Mouse (Mus musculus) embryo, embryonic 11 days (tissue): ENCODE measurements at regions not wholly inside any gene's neighbourhood (a gene's known extent, or its start where the extent isn't known, plus 50 kb on each side); places are given as distances from the start of the nearest gene placed in this dataset.

Source experiments
- DNase-seq: peaks from one replicate; pipeline ENCODE4 v3.0.0-alpha.2; 2015

- DNase-seq: no peak
Measured at GRCm38 (mm10) chr3:128723100-128723499, 476.6 kb upstream of the Pitx2 start.

DNA sequence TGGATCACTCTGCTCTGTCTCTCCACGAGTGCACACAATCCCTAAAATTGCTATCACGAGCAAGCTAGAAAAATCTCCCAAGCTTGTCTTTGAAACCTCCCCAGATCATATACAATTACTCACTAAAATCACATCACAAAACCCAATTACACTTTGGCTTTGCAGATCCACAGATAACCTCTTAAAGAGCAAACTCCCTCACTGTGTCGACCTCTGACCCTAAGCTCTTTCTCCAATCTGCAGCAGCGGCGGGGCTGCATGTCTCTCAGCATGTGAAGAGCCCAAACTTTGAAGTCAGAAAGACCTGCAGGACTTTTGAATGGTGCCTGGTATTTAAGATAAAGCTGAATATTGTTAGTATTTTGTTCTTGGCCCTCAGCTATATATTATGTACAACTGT lies 479.4 kb upstream of the Pitx2 start:
- DNase-seq: peak; percentile 54

DNA sequence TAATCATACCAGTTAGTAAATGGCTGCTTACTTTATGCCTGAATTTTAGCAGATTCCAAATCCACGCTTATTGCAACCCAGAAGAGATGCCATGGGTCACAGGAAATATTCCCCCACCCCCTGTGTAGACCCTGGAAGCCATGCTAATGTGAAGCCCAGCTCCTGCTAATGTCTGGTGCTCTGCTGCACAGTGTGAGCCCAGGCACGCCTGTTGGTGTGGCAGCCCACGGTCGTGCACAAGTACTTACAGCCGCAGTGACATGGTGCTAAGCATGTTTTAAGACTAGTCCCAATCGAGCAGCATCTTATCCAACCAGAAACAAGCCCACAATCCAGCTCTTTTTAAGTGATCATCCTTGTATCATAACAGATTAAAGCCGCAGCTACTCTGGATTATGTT lies 480.5 kb upstream of the Pitx2 start:
- no peak for DNase-seq

DNA sequence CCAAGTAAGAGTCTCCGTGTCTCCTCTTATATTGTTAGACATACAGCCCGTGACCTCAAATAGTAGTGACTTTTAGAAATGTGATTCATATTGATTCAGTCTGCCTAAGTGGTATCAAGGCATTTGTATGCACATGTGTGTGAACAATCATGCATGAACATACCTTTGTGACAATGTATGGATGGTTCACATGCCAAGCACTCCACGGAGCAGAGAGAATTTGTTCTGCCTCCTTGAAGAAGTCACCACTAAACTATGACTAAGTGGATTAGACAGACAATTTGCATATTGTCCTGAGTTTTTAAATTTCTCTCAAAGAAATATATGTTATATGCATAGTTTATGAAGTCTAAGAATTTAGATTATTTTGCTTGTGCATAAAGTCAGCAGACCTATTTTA lies 492.4 kb upstream of the Pitx2 start:
- no peak for DNase-seq

DNA sequence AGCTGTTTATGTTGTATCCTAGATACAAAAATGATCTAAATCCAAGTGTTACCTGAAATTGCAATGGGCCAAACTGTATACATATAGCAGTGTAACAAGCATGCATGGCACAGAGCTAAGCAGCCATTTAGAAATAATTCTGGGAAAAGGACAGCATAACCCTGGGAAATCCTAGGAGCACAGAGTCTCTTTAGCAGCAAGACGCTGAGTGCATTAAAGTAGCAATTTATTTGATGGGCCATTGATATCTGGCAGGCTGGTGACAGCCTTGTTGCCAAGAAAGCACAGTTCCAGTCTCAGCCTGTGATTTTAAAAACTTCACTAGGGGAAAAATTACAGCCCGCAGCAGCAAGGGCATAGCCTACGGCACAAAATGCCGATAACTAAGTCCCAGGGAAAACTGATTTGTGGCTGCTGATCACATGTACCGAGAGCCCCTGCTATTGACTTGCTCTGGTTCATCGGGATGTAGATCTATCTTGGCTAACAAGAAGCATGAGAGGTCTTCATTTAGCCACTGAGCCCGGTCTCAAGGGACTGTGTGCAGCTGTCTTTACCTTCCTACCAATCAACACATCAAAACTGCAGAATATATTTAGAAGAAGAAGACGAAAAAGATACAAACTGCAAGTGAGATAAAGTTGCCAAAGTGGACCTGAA lies 531.1 kb upstream of the Pitx2 start:
- no peak for DNase-seq

DNA sequence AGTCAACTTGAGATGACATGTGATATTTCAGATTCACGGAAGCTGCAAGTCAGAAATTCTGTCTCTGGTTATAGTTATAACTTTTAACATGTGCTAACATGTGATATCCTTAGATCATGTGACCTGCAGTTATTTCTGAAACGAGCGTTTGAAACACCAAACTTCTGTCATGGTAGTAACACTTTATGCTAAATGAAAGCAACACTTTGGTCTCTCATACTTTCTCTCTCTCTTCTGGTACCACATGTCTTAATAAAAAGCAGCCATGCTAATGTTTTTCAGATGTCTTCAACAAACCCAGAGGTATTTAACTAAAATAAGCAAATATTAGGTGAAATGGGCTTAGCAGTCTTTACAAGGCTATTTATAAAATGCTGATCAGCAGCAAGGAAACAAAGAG lies 534.5 kb upstream of the Pitx2 start:
- DNase-seq: no peak

GRCm38 (mm10) chr3:128636960-128637755 lies 562.5 kb upstream of the Pitx2 start:
- DNase-seq: no peak

- no peak for DNase-seq
Measured at GRCm38 (mm10) chr3:128627696-128628095, 572.0 kb upstream of the Pitx2 start.

DNA sequence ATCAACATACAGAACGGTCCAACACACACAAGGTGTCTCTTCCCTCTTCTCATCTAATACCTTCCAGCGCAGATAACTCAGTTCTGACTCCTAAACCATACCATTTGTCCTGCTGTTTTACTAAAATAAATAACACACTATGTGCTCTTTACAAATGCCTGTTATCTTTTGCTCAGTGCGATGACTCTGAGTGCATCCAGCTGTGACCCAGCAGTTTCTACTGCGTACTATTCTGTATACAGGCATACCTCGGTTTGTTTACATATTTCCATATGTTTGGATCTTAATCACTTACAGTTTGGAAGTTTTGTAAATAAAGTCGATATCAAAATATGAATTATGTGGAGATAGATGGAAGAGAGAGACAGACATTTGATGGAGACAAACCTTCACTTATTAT lies 583.0 kb upstream of the Pitx2 start:
- no peak for DNase-seq

GRCm38 (mm10) chr3:128613657-128614056 lies 586.0 kb upstream of the Pitx2 start:
- DNase-seq: peak; percentile 8

DNA sequence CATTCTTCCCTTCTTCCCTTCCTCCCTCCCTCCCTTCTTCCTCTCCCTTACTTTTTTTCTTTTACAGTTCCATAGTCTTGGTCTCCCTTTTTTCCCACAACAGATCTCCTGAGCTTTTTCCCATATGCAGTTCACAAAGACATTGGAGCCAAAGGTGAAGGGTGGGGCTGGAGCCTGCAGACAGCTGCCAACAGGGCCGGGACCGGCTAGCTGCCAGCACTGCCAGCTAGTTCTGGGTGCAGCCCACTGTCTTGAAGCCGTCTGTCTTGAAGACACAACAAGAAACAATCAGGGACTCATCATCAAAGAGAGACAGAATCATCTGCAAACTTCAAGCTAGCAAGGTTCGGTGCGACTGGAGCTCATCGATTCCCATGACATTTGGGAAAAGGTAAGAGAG lies 588.9 kb upstream of the Pitx2 start:
- no peak for DNase-seq

- DNase-seq: no peak
Measured at GRCm38 (mm10) chr3:128608694-128609093, 591.0 kb upstream of the Pitx2 start.

DNA sequence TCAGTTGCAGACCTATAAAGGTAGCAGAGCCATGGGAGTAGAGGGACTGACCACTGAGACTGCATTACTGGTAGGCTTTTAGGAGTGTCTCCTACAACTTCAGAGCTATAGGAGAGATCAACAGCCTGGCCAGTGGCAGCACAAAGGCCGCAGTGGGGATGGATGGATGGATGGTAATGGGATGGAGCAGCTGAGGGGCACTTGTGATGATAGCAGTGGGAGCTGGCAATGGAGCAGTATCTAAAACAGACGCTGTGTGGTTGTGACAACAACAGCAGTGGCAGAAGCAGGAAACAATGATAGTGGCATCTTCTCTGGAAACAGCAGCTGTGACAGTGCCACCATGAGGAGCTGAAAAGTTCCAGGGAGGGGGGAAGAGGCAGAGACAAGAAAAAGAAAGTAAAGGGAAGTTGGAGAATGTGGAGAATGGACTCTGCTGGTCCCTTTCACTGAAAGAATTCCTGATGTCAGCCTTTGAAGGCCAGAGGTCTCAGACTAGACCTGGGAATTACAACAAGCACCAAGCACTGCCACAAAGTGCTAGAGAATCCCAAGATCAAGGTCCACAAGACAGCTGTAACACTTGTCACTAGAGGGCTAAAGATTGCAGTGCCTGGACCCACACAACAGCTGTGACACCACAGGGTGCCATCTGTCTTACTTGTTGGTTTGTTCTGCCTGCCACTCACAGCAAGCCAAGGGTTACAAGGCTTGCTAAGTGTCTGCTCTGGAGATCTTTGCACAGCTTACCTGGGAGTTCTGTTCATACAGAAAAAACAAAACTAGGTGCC lies 624.1 kb upstream of the Pitx2 start:
- peak; percentile 16 for DNase-seq

GRCm38 (mm10) chr3:128570551-128570950 lies 629.1 kb upstream of the Pitx2 start:
- DNase-seq: no peak

DNA sequence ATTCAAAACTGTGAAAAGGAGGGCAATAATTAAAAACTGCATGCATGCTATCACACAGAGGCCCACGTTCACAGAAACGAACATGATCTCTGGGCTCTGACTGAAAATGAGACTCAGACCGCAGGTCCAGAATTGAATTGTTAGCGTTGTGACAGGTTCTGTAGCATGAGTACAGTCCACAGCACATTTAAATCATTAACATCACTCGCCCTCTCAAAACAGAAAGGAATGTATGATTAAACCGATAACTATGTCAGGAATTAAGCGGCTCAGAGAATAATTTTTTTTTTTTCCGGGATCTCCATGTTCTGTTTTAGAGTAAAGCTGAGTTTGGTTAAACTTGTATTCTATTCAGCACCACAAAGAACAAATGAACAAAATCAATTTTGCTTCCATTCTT lies 634.3 kb upstream of the Pitx2 start:
- no peak for DNase-seq

DNA sequence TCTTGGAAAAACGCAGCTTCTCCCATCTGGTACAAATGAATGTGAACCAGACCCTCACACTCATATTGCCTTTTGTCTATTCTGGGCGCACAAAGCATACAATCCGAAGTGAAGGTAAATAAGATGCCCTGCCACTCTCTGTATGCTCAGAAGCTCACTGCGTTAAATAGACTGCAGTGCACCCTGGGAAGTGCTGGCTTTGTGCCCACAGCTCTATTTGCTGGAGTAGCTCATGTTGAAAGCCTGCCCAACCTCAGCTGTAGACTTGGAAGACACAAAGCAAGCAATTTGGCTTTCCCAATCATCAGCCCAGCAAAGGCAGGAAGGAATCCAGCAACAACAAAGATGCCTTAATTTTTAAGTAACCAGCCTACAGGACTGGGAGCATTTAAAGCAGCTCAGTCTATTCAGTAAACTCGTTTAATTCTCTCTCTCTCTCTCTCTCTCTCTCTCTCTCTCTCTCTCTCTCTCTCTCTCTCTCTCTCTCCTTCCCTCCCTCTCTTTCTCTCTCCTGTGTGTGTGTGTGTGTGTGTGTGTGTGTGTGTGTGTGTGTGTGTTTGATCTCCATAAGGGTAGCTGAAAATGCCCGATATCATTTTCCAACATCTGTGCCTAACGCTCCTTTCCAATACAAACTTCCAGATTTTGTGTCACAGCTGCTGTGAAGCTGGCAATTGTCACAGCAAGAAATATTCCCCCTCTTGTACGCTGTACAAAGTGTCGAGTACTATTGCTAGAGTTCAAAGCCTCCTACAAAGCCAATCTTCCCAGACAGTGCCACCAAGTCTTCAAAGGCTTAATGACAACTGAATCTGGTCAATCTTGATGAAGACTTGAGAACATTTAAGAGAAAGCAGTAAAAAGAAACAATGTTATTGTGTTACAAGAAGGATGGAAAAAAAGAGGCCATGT lies 650.5 kb upstream of the Fam241a start:
- peak; percentile 21 for DNase-seq

- DNase-seq: no peak
Measured at GRCm38 (mm10) chr3:128525427-128525826, 629.3 kb upstream of the Fam241a start.

- peak; percentile 4 for DNase-seq
Measured at GRCm38 (mm10) chr3:128520671-128521103, 624.6 kb upstream of the Fam241a start.

- DNase-seq: no peak
Measured at GRCm38 (mm10) chr3:128519913-128520316, 623.8 kb upstream of the Fam241a start.

DNA sequence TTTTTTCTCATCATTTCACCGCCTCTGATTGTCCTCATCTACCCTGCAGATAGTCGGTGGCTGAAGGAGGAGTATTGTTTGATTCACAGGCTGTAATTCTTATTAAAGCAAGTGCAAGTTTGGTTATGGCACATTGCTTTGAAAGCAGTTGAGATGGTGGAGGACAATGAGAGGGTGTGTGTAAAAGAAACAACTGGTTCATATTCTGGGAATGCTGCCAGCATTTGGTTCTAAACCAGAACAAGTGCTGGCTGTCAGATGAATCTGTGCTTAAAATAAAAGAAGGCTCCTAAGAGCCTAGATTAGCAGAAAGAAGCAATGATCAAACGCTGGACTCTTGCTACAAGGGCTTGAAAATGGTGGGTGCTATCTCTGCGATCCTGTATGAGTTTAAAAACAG lies 622.7 kb upstream of the Fam241a start:
- DNase-seq: no peak

GRCm38 (mm10) chr3:128471111-128471510 lies 575.0 kb upstream of the Fam241a start:
- peak; percentile 55 for DNase-seq

DNA sequence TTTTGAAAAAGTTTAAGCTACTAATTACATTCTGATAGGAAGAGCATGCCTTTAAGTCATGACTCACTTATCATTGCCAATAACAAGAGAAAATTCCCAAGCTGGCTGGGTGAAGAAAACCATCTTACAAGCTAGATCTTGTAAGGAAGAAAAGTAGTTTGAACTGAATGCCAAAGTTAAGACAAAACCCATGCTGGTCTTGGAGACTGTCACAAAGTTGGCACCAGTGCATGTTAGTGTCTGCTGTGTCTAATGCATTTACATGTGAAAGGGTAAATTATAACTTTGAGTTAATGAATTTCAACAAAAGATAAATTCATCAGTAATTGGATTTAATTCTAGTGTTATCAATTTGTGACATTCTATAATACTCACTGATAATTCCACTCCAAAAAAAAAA lies 533.6 kb upstream of the Fam241a start:
- no peak for DNase-seq

DNA sequence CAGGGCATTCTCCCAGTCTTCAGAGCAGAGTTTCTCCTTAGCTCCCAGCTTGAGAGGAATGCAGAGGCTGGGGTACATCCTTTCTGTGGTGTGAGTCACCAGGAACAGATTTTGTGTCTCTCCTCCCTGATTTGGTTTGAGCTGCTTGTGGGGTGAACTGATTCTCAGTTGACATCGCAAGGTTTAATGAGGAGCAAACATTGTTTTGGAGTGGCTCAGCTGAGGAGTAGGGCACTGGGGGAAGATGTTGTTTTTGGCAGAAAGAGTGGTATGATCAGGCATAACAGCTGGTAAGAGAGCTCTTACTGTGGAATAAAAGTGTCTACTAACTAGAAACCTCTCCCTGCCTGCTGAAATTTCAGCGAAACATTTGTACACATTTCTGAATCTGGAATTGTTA lies 519.4 kb upstream of the Fam241a start:
- DNase-seq: no peak
